Comparison of ENCODE assay signal across 10 mouse cellular contexts in genomic region chr17:83937576-83937975, GRCm38 (mm10).
DNase-seq lines count a peak whose midpoint lies in the region; ATAC-seq and TF ChIP-seq lines count a peak whose summit lies in the region.
"Had no signal": no experiment of that assay in that cellular context is flagged by ENCODE, and none has a peak within 500 bp of the region (broad histone marks: within the 10 kb centered on the region; RNA-seq: fewer than 3 reads in every experiment).

No protein-coding gene starts in this region.

- DNase-seq in forebrain, postnatal 0 days: peak; percentile 65
- peak; percentile 51 for DNase-seq in embryonic facial prominence, embryonic 14.5 days (ENCODE audit: low spot score)
- DNase-seq in kidney, postnatal 4 days: peak; percentile 56 to 72
- DNase-seq in right cerebral cortex, adult 18-20 months: peak; percentile 50
- DNase-seq in spleen, postnatal 4 days (ENCODE audit: low spot score in 2 of 2): no peak

- no peak for TF ChIP-seq CTCF in forebrain, postnatal 0 days (IDR thresholded peaks at IDR 0.05; ENCODE audit: low read depth)
- TF ChIP-seq CTCF in E14TG2a.4 (conservative IDR thresholded peaks at IDR 0.05; ENCODE audit: low read length): no peak

- H3K4me2 ChIP-seq in forebrain, postnatal 0 days (ENCODE audit: low read depth): no peak overlapping the region
- no peak overlapping the region for H3K4me2 ChIP-seq in forebrain, embryonic 15.5 days (replicated peaks)
- no peak overlapping the region for H3K4me2 ChIP-seq in embryonic facial prominence, embryonic 14.5 days (ENCODE audit: low read depth, low read length)
- no peak overlapping the region for H3K4me2 ChIP-seq in forebrain, embryonic 13.5 days
- H3K4me2 ChIP-seq: stomach, embryonic 15.5 days had no signal

- H3K4me1 ChIP-seq in forebrain, postnatal 0 days (ENCODE audit: insufficient read depth): peaks cover 19% of the 10 kb centered on the region
- H3K4me1 ChIP-seq in forebrain, embryonic 15.5 days: peaks cover 19% of the 10 kb centered on the region
- peaks cover 35% of the 10 kb centered on the region for H3K4me1 ChIP-seq in E14TG2a.4 (replicated peaks; ENCODE audit: low read depth, low read length)
- peaks cover 22% of the 10 kb centered on the region for H3K4me1 ChIP-seq in embryonic facial prominence, embryonic 14.5 days (ENCODE audit: control insufficient read depth, insufficient read depth, low read length)
- peaks cover 26% of the 10 kb centered on the region for H3K4me1 ChIP-seq in forebrain, embryonic 13.5 days

- no peaks in the 10 kb centered on the region for H3K27me3 ChIP-seq in forebrain, postnatal 0 days (ENCODE audit: insufficient read depth, low read length)
- no peaks in the 10 kb centered on the region; the same call in 1 of the 2 replicates for H3K27me3 ChIP-seq in forebrain, embryonic 15.5 days
- peaks cover 10% of the 10 kb centered on the region; the same call in 1 of the 2 replicates for H3K27me3 ChIP-seq in E14TG2a.4 (ENCODE audit: insufficient read depth, low read length)
- H3K27me3 ChIP-seq in embryonic facial prominence, embryonic 14.5 days (replicated peaks; ENCODE audit: control insufficient read depth, insufficient read depth, low read length): no peaks in the 10 kb centered on the region
- H3K27me3 ChIP-seq in forebrain, embryonic 13.5 days: peaks cover 43% of the 10 kb centered on the region
- H3K27me3 ChIP-seq: CH12.LX; stomach, embryonic 15.5 days had no signal

- peak; percentile 72 for ATAC-seq in forebrain, postnatal 0 days
- no peak; the same call in 1 of the 2 replicates for ATAC-seq in forebrain, embryonic 15.5 days (replicated peaks)
- peak; percentile 38; the same call in 1 of the 2 replicates for ATAC-seq in embryonic facial prominence, embryonic 14.5 days (ENCODE audit: low read depth)
- no peak for ATAC-seq in forebrain, embryonic 13.5 days

- WGBS in forebrain, postnatal 0 days: 26% methylated on average over 10 of the region's 10 CpGs
- 19% methylated on average over 10 of the region's 10 CpGs for WGBS in forebrain, embryonic 15.5 days
- WGBS in embryonic facial prominence, embryonic 14.5 days: 24% methylated on average over 10 of the region's 10 CpGs
- 24% methylated on average over 10 of the region's 10 CpGs for WGBS in forebrain, embryonic 13.5 days

- no peak overlapping the region for H3K27ac ChIP-seq in forebrain, postnatal 0 days (ENCODE audit: low read depth, low read length)
- H3K27ac ChIP-seq in forebrain, embryonic 15.5 days (replicated peaks): no peak overlapping the region
- peak overlapping the region; percentile 86 for H3K27ac ChIP-seq in embryonic facial prominence, embryonic 14.5 days (replicated peaks; ENCODE audit: low read depth, low read length)
- no peak overlapping the region for H3K27ac ChIP-seq in forebrain, embryonic 13.5 days

- H3K36me3 ChIP-seq in forebrain, postnatal 0 days (ENCODE audit: insufficient read depth): no peaks in the 10 kb centered on the region
- no peaks in the 10 kb centered on the region for H3K36me3 ChIP-seq in forebrain, embryonic 15.5 days
- H3K36me3 ChIP-seq in E14TG2a.4 (ENCODE audit: insufficient read depth, low read length): no peaks in the 10 kb centered on the region
- no peaks in the 10 kb centered on the region for H3K36me3 ChIP-seq in embryonic facial prominence, embryonic 14.5 days (ENCODE audit: control insufficient read depth, insufficient read depth, low read length)
- H3K36me3 ChIP-seq in forebrain, embryonic 13.5 days (ENCODE audit: poor library complexity, severe bottlenecking): no peaks in the 10 kb centered on the region
- H3K36me3 ChIP-seq: stomach, embryonic 15.5 days had no signal

- no peaks in the 10 kb centered on the region for H3K9me3 ChIP-seq in forebrain, postnatal 0 days (ENCODE audit: low read length)
- H3K9me3 ChIP-seq in forebrain, embryonic 15.5 days: no peaks in the 10 kb centered on the region
- peaks cover 29% of the 10 kb centered on the region for H3K9me3 ChIP-seq in E14TG2a.4 (ENCODE audit: low read length)
- no peaks in the 10 kb centered on the region for H3K9me3 ChIP-seq in embryonic facial prominence, embryonic 14.5 days (ENCODE audit: control insufficient read depth, low read length)
- no peaks in the 10 kb centered on the region for H3K9me3 ChIP-seq in forebrain, embryonic 13.5 days (replicated peaks)
- H3K9me3 ChIP-seq: stomach, embryonic 15.5 days had no signal

- no peak overlapping the region for H3K4me3 ChIP-seq in forebrain, postnatal 0 days (ENCODE audit: low read depth, low read length)
- no peak overlapping the region for H3K4me3 ChIP-seq in forebrain, embryonic 15.5 days
- H3K4me3 ChIP-seq in E14TG2a.4 (replicated peaks; ENCODE audit: low read length): peak overlapping the region; percentile 45
- H3K4me3 ChIP-seq in embryonic facial prominence, embryonic 14.5 days (ENCODE audit: low read depth, low read length): no peak overlapping the region
- no peak overlapping the region for H3K4me3 ChIP-seq in forebrain, embryonic 13.5 days
- H3K4me3 ChIP-seq: stomach, embryonic 15.5 days had no signal

- no peak overlapping the region for H3K9ac ChIP-seq in forebrain, postnatal 0 days
- no peak overlapping the region for H3K9ac ChIP-seq in forebrain, embryonic 15.5 days (replicated peaks)
- H3K9ac ChIP-seq in embryonic facial prominence, embryonic 14.5 days (ENCODE audit: low read depth, low read length): no peak overlapping the region
- no peak overlapping the region for H3K9ac ChIP-seq in forebrain, embryonic 13.5 days
- H3K9ac ChIP-seq: stomach, embryonic 15.5 days had no signal

Comparison
In these comparisons a context has a peak if more than half of its experiments do, and no peak if none do; other contexts are left out.
1. ATAC-seq: peak in forebrain, postnatal 0 days (single experiment) and embryonic facial prominence, embryonic 14.5 days (single experiment); none in forebrain, embryonic 15.5 days (single experiment) and forebrain, embryonic 13.5 days (single experiment).
2. DNase-seq: peak in forebrain, postnatal 0 days (single experiment), embryonic facial prominence, embryonic 14.5 days (single experiment), kidney, postnatal 4 days (2 of 2) and right cerebral cortex, adult 18-20 months (single experiment); none in spleen, postnatal 4 days (0 of 2).